Comparison of ENCODE assay signal across 9 mouse cellular contexts in the genomic region with DNA sequence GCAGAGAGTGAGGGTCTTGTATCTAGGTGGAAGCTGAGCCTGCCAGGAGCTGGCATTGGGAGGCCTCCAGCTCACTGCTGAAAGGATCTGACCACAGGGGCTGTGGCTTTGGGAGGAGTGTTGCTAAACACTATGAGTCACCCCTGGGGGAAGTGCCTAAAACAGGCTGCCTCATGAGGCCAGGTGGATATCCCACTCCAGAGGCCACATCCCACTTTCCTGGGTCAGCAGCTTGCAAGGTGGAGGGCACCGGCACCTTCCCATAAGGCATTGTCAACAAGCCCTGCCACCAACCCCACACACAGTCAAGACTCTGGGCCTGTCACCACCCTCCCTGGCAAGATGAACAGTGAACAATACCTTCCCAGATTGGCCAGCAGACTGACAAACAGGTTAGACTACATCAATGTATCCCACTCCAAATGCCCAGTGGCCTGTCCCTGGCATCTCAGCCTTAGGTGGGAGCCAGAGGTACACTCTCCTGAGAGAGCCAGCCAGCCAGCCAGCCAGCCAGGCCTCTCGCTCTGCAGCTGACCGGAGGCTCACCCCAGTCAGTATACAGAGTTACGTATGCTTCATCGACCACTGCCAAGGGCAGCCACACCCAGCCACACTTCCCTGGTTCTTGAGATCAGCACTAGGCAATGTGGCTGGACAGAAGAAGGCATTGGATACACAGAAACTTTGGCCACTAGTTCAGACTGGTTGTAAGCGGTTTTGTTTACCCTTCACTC. TPM values are rescaled to one million over a fixed set of nuclear protein-coding genes. Genes with fewer than 3 reads are reported as not detected.
DNase-seq lines count a peak whose midpoint lies in the region; ATAC-seq and TF ChIP-seq lines count a peak whose summit lies in the region.
"Had no signal": no experiment of that assay in that cellular context is flagged by ENCODE, and none has a peak within 500 bp of the region (broad histone marks: within the 10 kb centered on the region; RNA-seq: fewer than 3 reads in every experiment).

No protein-coding gene starts in this region.

- H3K36me3 ChIP-seq in forebrain, embryonic 11.5 days (ENCODE audit: control insufficient read depth, insufficient read depth, low read length), result peaks cover 5% of the 10 kb centered on the region; the same call in 1 of the 2 replicates
- peaks cover 2% of the 10 kb centered on the region; the same call in 1 of the 2 replicates for H3K36me3 ChIP-seq in forebrain, embryonic 16.5 days (ENCODE audit: control insufficient read depth, insufficient read depth)
- peaks cover 10% of the 10 kb centered on the region for H3K36me3 ChIP-seq in hindbrain, embryonic 13.5 days
- peaks cover 7% of the 10 kb centered on the region; the same call in 1 of the 2 replicates for H3K36me3 ChIP-seq in lung, postnatal 0 days (ENCODE audit: insufficient read depth, low read length)

- H3K4me3 ChIP-seq in forebrain, embryonic 11.5 days (ENCODE audit: low read depth, low read length), result no peak overlapping the region
- no peak overlapping the region for H3K4me3 ChIP-seq in forebrain, embryonic 16.5 days (replicated peaks; ENCODE audit: low read length)
- no peak overlapping the region for H3K4me3 ChIP-seq in hindbrain, embryonic 13.5 days
- no peak overlapping the region for H3K4me3 ChIP-seq in lung, postnatal 0 days (ENCODE audit: low read depth, low read length)

- peak; percentile 58 for TF ChIP-seq EP300 in lung, postnatal 0 days (IDR thresholded peaks at IDR 0.05)

- 54% methylated on average over 6 of the region's 6 CpGs for WGBS in forebrain, embryonic 11.5 days
- 46% methylated on average over 6 of the region's 6 CpGs for WGBS in forebrain, embryonic 16.5 days
- WGBS in hindbrain, embryonic 13.5 days, result 48% methylated on average over 6 of the region's 6 CpGs
- WGBS in lung, postnatal 0 days, result 10% methylated on average over 6 of the region's 6 CpGs

- peaks cover 17% of the 10 kb centered on the region; the same call in 1 of the 2 replicates for H3K4me1 ChIP-seq in forebrain, embryonic 11.5 days (replicated peaks; ENCODE audit: control insufficient read depth, insufficient read depth, low read length)
- H3K4me1 ChIP-seq in forebrain, embryonic 16.5 days (replicated peaks; ENCODE audit: control insufficient read depth, insufficient read depth, low read length), result peaks cover 6% of the 10 kb centered on the region; the same call in 1 of the 2 replicates
- peaks cover 66% of the 10 kb centered on the region for H3K4me1 ChIP-seq in hindbrain, embryonic 13.5 days (replicated peaks)
- peaks cover 65% of the 10 kb centered on the region for H3K4me1 ChIP-seq in lung, postnatal 0 days (ENCODE audit: insufficient read depth, low read depth, low read length)

- H3K9ac ChIP-seq in forebrain, embryonic 11.5 days (ENCODE audit: low read length), result no peak overlapping the region; the same call in 1 of the 2 replicates
- no peak overlapping the region for H3K9ac ChIP-seq in forebrain, embryonic 16.5 days (replicated peaks; ENCODE audit: low read depth, low read length)
- no peak overlapping the region for H3K9ac ChIP-seq in hindbrain, embryonic 13.5 days
- H3K9ac ChIP-seq in lung, postnatal 0 days (replicated peaks; ENCODE audit: low read depth), result 0 out of 2 replicates have a peak overlapping the region, but pooled peaks have one; percentile 16

- H3K4me2 ChIP-seq in forebrain, embryonic 11.5 days (ENCODE audit: low read depth, low read length, severe bottlenecking), result no peak overlapping the region
- H3K4me2 ChIP-seq in forebrain, embryonic 16.5 days (ENCODE audit: low read length), result no peak overlapping the region
- H3K4me2 ChIP-seq in hindbrain, embryonic 13.5 days, result no peak overlapping the region
- H3K4me2 ChIP-seq in lung, postnatal 0 days (replicated peaks; ENCODE audit: low read depth, low read length), result peak overlapping the region; percentile 12; the same call in 1 of the 2 replicates

- ATAC-seq in forebrain, embryonic 11.5 days (replicated peaks; ENCODE audit: low FRiP score), result no peak
- ATAC-seq in forebrain, embryonic 16.5 days, result no peak
- ATAC-seq in hindbrain, embryonic 13.5 days (ENCODE audit: low FRiP score), result no peak
- peak; percentile 89 for ATAC-seq in lung, postnatal 0 days

- DNase-seq in forebrain, embryonic 11.5 days (ENCODE audit: low spot score), result peak; percentile 67
- DNase-seq in NIH3T3 (ENCODE audit: low read depth), result peak; percentile 89
- DNase-seq in lung, postnatal 0 days (ENCODE audit: low spot score), result peak; percentile 97
- peak; percentile 74 for DNase-seq in yolk sac, embryonic 10.5 days (ENCODE audit: low spot score)
- no peak for DNase-seq in layer of hippocampus, adult 8-10 months (ENCODE audit: low spot score in 2 of 2)
- no peak for DNase-seq in thymus, postnatal 25 days

- no peak overlapping the region for H3K27ac ChIP-seq in forebrain, embryonic 11.5 days (ENCODE audit: low read depth, low read length)
- H3K27ac ChIP-seq in forebrain, embryonic 16.5 days (ENCODE audit: low read length), result no peak overlapping the region
- H3K27ac ChIP-seq in hindbrain, embryonic 13.5 days, result 0 out of 2 replicates have a peak overlapping the region, but pooled peaks have one; percentile 18
- H3K27ac ChIP-seq in lung, postnatal 0 days (ENCODE audit: low read length), result peak overlapping the region; percentile 84

- no peaks in the 10 kb centered on the region for H3K27me3 ChIP-seq in forebrain, embryonic 11.5 days (ENCODE audit: control insufficient read depth, insufficient read depth, low read length)
- no peaks in the 10 kb centered on the region for H3K27me3 ChIP-seq in forebrain, embryonic 16.5 days (replicated peaks; ENCODE audit: control insufficient read depth, insufficient read depth, low read length)
- no peaks in the 10 kb centered on the region for H3K27me3 ChIP-seq in hindbrain, embryonic 13.5 days
- H3K27me3 ChIP-seq in lung, postnatal 0 days (replicated peaks; ENCODE audit: insufficient read depth, low read length), result no peaks in the 10 kb centered on the region
- H3K27me3 ChIP-seq: CH12.LX had no signal

- TF ChIP-seq CTCF in lung, postnatal 0 days (IDR thresholded peaks at IDR 0.05), result no peak

- no peaks in the 10 kb centered on the region for H3K9me3 ChIP-seq in forebrain, embryonic 11.5 days (ENCODE audit: control insufficient read depth, low read length)
- no peaks in the 10 kb centered on the region for H3K9me3 ChIP-seq in forebrain, embryonic 16.5 days (ENCODE audit: control insufficient read depth, low read length)
- H3K9me3 ChIP-seq in hindbrain, embryonic 13.5 days, result no peaks in the 10 kb centered on the region
- H3K9me3 ChIP-seq in lung, postnatal 0 days (ENCODE audit: low read length), result no peaks in the 10 kb centered on the region

RNA-seq across cellular contexts. Expression of gene Cdc42ep4, which starts 17.9 kb away (rescaled TPM):
- 78.5 and 88.6 TPM in 2 replicates for polyA plus RNA-seq in forebrain, embryonic 11.5 days (2014; fragmentation: Nextera tagmentation; extraction: Ambion mirVana)
- polyA plus RNA-seq in forebrain, embryonic 16.5 days (2015; fragmentation: Nextera tagmentation; extraction: Ambion mirVana), result 99.9 and 100 TPM in 2 replicates
- 73.0 and 73.7 TPM in 2 replicates for polyA plus RNA-seq in hindbrain, embryonic 13.5 days (2015; fragmentation: Nextera tagmentation; extraction: Ambion mirVana)
- polyA plus RNA-seq in lung, postnatal 0 days (2015; fragmentation: Nextera tagmentation; extraction: Ambion mirVana), result 92.8 and 116 TPM in 2 replicates
- total RNA-seq in layer of hippocampus, adult 8-10 months (2022), result 10 to 100 TPM; 32.4 to 41.1 (median 37.3) TPM

RNA-seq across cellular contexts. Expression of gene Cpsf4l, which starts 24.0 kb away (rescaled TPM):
- 0.33 and 0.47 TPM in 2 replicates for polyA plus RNA-seq in forebrain, embryonic 11.5 days (2014; fragmentation: Nextera tagmentation; extraction: Ambion mirVana)
- polyA plus RNA-seq in forebrain, embryonic 16.5 days (2015; fragmentation: Nextera tagmentation; extraction: Ambion mirVana), result 0.32 and 0.35 TPM in 2 replicates
- polyA plus RNA-seq in hindbrain, embryonic 13.5 days (2015; fragmentation: Nextera tagmentation; extraction: Ambion mirVana), result 0.48 and 0.52 TPM in 2 replicates
- 0.17 and 0.25 TPM in 2 replicates for polyA plus RNA-seq in lung, postnatal 0 days (2015; fragmentation: Nextera tagmentation; extraction: Ambion mirVana)
- total RNA-seq in layer of hippocampus, adult 8-10 months (2022), result under 1 TPM in 1 of 4 experiments, not detected in 3; 0.68 TPM

RNA-seq across cellular contexts. Expression of gene D11Wsu47e, which starts 49.6 kb away (rescaled TPM):
- polyA plus RNA-seq in forebrain, embryonic 11.5 days (2014; fragmentation: Nextera tagmentation; extraction: Ambion mirVana), result 26.5 and 27.4 TPM in 2 replicates
- polyA plus RNA-seq in forebrain, embryonic 16.5 days (2015; fragmentation: Nextera tagmentation; extraction: Ambion mirVana), result 24.4 and 26.1 TPM in 2 replicates
- 21.9 and 22.4 TPM in 2 replicates for polyA plus RNA-seq in hindbrain, embryonic 13.5 days (2015; fragmentation: Nextera tagmentation; extraction: Ambion mirVana)
- 10.3 and 11.9 TPM in 2 replicates for polyA plus RNA-seq in lung, postnatal 0 days (2015; fragmentation: Nextera tagmentation; extraction: Ambion mirVana)
- total RNA-seq in layer of hippocampus, adult 8-10 months (2022), result 10 to 100 TPM; 14.1 to 17.1 (median 15.7) TPM

RNA-seq across cellular contexts. Expression of gene Fam104a, which starts 49.8 kb away (rescaled TPM):
- polyA plus RNA-seq in forebrain, embryonic 11.5 days (2014; fragmentation: Nextera tagmentation; extraction: Ambion mirVana), result 57.4 and 60.3 TPM in 2 replicates
- polyA plus RNA-seq in forebrain, embryonic 16.5 days (2015; fragmentation: Nextera tagmentation; extraction: Ambion mirVana), result 43.0 and 43.4 TPM in 2 replicates
- 45.0 and 46.9 TPM in 2 replicates for polyA plus RNA-seq in hindbrain, embryonic 13.5 days (2015; fragmentation: Nextera tagmentation; extraction: Ambion mirVana)
- 41.3 and 44.1 TPM in 2 replicates for polyA plus RNA-seq in lung, postnatal 0 days (2015; fragmentation: Nextera tagmentation; extraction: Ambion mirVana)
- total RNA-seq in layer of hippocampus, adult 8-10 months (2022), result 10 to 100 TPM; 26.8 to 28.6 (median 27.6) TPM

Comparison
In these comparisons a context has a peak if more than half of its experiments do, and no peak if none do; other contexts are left out.
1. DNase-seq: peak in forebrain, embryonic 11.5 days (single experiment), NIH3T3 (single experiment), lung, postnatal 0 days (single experiment) and yolk sac, embryonic 10.5 days (single experiment); none in layer of hippocampus, adult 8-10 months (0 of 2) and thymus, postnatal 25 days (single experiment).
2. H3K27ac ChIP-seq: peak in hindbrain, embryonic 13.5 days (single experiment) and lung, postnatal 0 days (single experiment); none in forebrain, embryonic 11.5 days (single experiment) and forebrain, embryonic 16.5 days (single experiment).